Mouse (Mus musculus) hindbrain, embryonic 12.5 days (tissue): ENCODE measurements around the gene Cir1. TPM values are rescaled to one million over a fixed set of nuclear protein-coding genes. Genes with fewer than 3 reads are reported as not detected.

Source experiments
- ATAC-seq: fragments of 200-750 bp; cut with Nextera tagmentation; 2 replicates; pipeline ENCODE4 v1.8.0; 2017; ENCODE audit warnings: moderate TSS enrichment; ENCODE audit not compliant: low FRiP score
- H3K27ac ChIP-seq: fragments of 300-500 bp; sonication (generic); 2 replicates; pipeline ENCODE4 v1.5.1; 2016; ENCODE audit warnings: mild to moderate bottlenecking
- H3K27me3 ChIP-seq: fragments of 300-500 bp; sonication (generic); 2 replicates; pipeline ENCODE4 v1.6.1; 2016; ENCODE audit warnings: mild to moderate bottlenecking
- H3K36me3 ChIP-seq: fragments of 300-500 bp; sonication (generic); 2 replicates; pipeline ENCODE4 v1.6.1; 2016; ENCODE audit warnings: mild to moderate bottlenecking
- H3K4me1 ChIP-seq: fragments of 300-500 bp; sonication (generic); 2 replicates; pipeline ENCODE4 v1.6.1; 2016
- H3K4me2 ChIP-seq: fragments of 300-500 bp; sonication (generic); replicated peaks from 2 replicates; pipeline ENCODE4 v1.6.1; 2016; ENCODE audit warnings: mild to moderate bottlenecking
- H3K4me3 ChIP-seq: fragments of 300-500 bp; sonication (generic); 2 replicates; pipeline ENCODE4 v1.5.1; 2016; ENCODE audit warnings: mild to moderate bottlenecking
- H3K9ac ChIP-seq: fragments of 300-500 bp; sonication (generic); 2 replicates; pipeline ENCODE4 v1.6.1; 2016; ENCODE audit warnings: mild to moderate bottlenecking, moderate library complexity
- H3K9me3 ChIP-seq: fragments of 300-500 bp; sonication (generic); replicated peaks from 2 replicates; pipeline ENCODE4 v1.6.1; 2016; ENCODE audit warnings: mild to moderate bottlenecking
- WGBS: fragments of 180-500 bp; shearing (Covaris S2); methylation state at CpG from one replicate; pipeline ENCODE4 v1.1.7; 2016; 5-methylcytosine and 5-hydroxymethylcytosine counted together
- polyA plus RNA-seq: library from polyadenylated mRNA; unstranded; fragments of >200 nt; fragmentation: Nextera tagmentation; extraction: Ambion mirVana; gene quantifications from 2 replicates; pipeline ENCODE4 v1.2.1, GENCODE M21; 2016

Cir1 gene
- polyA plus RNA-seq, 1 experiment from 2014 or later: 28.4 TPM

DNA sequence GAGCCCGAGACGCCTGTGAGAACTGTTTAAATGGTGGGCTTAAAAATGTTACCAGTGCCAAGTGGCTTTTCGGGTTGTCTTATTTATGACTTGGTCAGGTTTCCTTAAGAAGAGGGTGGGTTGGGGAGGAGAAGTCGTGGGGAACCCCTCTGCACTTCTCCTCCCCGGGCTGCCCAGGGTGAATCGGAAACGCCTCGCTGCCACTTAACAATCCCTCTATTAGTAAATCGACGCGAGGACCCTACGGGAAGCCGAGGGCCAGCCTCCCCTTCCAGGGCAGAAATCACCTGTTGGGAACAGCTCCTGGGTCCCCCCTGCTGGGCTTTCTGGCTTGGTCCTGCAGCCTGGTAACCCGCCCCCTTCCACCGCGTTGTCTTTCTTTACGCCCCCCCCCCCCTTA is 42.8 kb downstream of the Cir1 start:
- Histone ChIP-seq H3K4me3 (no peak overlapping the region), H3K4me1 (peaks cover 46% of the 10 kb centered on the region), H3K27me3 (peaks cover 88% of the 10 kb centered on the region), H3K36me3 (no peaks in the 10 kb centered on the region), H3K9me3 (no peaks in the 10 kb centered on the region), H3K27ac (no peak overlapping the region), H3K4me2 (peak overlapping the region; percentile 30), H3K9ac (no peak overlapping the region)
- WGBS: under 1% methylated on average over 15 of the region's 17 CpGs
- no peak for ATAC-seq

DNA sequence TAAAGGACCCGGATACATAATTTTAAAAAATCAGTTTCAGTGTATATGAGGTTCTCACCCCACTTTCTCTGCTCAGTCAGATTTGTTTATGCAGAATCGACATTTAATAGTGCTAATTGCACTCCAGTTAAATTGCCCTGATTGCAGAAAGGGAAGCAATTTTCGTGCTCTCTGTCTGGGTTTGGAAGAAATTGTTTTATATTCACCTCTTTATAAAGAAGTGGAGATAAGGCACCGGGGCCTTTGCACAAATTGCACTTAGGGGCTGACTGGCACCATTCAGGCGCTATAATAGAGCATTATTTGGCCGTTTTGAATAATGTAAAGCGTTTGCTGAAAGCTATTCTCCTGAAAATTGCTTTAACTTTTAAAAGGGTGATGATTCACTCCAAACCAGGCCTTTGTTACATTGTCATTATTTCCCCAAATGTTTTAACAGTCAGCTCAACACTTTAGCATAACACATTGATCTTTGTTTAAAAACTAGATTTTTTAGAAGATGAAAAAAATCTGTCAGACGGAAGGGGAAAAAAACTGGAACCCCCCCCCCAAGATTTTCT is 43.6 kb downstream of the Cir1 start:
- Histone ChIP-seq H3K4me3 (no peak overlapping the region), H3K36me3 (no peaks in the 10 kb centered on the region), H3K27me3 (peaks cover 88% of the 10 kb centered on the region), H3K4me2 (peak overlapping the region; percentile 30; the same call in 1 of the 2 replicates), H3K27ac (no peak overlapping the region), H3K9me3 (no peaks in the 10 kb centered on the region), H3K9ac (no peak overlapping the region), H3K4me1 (peaks cover 47% of the 10 kb centered on the region)
- WGBS: 6% methylated on average over 8 of the region's 8 CpGs
- ATAC-seq: no peak

DNA sequence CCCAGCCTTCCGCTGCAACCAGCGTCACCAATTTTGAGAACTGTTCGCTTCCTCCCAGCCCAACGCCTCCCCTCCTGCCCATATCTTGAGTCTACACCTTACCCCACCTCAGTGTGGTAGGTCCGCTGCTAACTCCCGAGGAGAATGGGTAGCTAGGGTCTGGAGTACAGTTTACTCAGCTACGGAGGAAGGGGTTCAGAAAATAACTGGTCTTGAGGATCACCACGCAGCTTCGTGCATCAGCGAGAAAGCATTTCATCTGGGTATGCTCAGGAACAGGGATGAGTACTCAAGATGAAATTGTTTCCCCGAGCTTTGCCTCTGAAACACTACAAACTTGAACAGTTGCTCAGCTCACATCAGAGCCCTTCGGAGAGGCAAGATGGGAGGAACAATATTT is 44.2 kb downstream of the Cir1 start:
- no peak overlapping the region for H3K4me3 ChIP-seq
- H3K27me3 ChIP-seq: peaks cover 88% of the 10 kb centered on the region
- WGBS: 3% methylated on average over 12 of the region's 12 CpGs
- no peak overlapping the region for H3K27ac ChIP-seq
- H3K4me2 ChIP-seq: no peak overlapping the region
- H3K9me3 ChIP-seq: no peaks in the 10 kb centered on the region
- ATAC-seq: no peak
- H3K4me1 ChIP-seq: peaks cover 44% of the 10 kb centered on the region
- H3K36me3 ChIP-seq: no peaks in the 10 kb centered on the region
- no peak overlapping the region for H3K9ac ChIP-seq

DNA sequence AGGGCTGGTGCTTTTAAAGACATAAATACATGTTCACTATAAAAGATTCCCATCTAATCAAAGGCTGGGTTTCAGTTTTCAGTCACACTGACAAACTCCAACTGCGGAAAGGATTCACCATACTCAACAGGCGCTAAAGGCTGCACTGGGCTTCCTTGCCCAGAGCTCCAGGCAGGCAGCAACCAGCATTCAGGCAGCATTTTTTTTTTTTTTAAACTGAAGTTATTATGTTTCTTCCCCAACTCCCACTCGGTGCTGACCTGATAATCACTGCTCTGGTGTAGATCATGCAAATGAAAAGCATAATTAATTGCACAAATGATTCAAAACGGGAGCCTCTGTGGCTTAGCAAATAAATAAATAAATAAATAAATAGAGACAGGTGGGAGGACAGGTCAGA is 44.7 kb downstream of the Cir1 start:
- Histone ChIP-seq H3K36me3 (no peaks in the 10 kb centered on the region), H3K27me3 (peaks cover 88% of the 10 kb centered on the region), H3K9me3 (no peaks in the 10 kb centered on the region), H3K4me3 (no peak overlapping the region), H3K4me2 (no peak overlapping the region), H3K4me1 (peaks cover 39% of the 10 kb centered on the region), H3K27ac (no peak overlapping the region), H3K9ac (no peak overlapping the region)
- no peak for ATAC-seq
- under 1% methylated on average over 4 of the region's 4 CpGs for WGBS

DNA sequence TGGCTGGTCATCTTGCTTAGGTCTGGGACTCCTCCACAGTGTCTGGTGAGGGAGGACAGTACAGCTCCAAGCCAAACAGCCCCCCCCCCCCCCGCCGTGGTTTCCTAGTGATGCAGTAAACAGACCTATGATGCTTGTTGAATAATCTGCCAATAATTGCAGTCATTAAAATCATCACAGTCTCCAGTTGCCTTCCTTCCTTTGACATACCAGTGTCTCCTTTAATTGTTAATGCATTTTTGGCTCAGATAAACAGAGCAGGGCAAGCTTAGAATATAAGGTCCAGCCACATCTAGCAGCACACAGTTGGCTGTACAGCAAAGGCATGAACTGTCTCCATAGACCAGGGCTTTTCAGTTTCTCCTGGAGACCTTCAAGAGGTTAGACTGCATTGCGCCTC is 45.3 kb downstream of the Cir1 start:
- Histone ChIP-seq H3K4me2 (no peak overlapping the region), H3K4me3 (no peak overlapping the region), H3K9ac (no peak overlapping the region), H3K4me1 (peaks cover 35% of the 10 kb centered on the region), H3K9me3 (no peaks in the 10 kb centered on the region), H3K27me3 (peaks cover 90% of the 10 kb centered on the region), H3K27ac (no peak overlapping the region), H3K36me3 (no peaks in the 10 kb centered on the region)
- WGBS: 13% methylated on average over 3 of the region's 3 CpGs
- no peak for ATAC-seq

DNA sequence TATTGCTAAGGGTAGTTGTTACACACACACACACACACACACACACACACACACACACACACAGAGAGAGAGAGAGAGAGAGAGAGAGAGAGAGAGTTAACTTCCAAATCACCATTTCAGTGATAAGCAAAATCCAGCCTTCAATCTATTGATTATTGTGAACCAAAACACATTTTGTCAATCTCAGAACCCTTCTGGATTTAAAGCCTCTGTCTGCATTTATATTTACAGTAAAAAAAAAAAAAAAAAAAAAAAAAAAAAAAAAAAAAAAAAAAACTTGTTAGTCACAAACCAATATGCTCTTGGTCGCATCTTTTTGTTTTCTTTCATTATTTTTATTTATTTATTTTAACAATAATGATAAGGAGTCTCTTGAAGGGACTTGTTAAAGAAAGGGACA is 45.9 kb downstream of the Cir1 start:
- peaks cover 28% of the 10 kb centered on the region for H3K4me1 ChIP-seq
- no peak overlapping the region for H3K4me2 ChIP-seq
- 58% methylated on average over 1 of the region's 1 CpGs for WGBS
- H3K9ac ChIP-seq: no peak overlapping the region
- no peak overlapping the region for H3K4me3 ChIP-seq
- H3K27ac ChIP-seq: no peak overlapping the region
- peaks cover 92% of the 10 kb centered on the region for H3K27me3 ChIP-seq
- H3K36me3 ChIP-seq: no peaks in the 10 kb centered on the region
- no peaks in the 10 kb centered on the region for H3K9me3 ChIP-seq
- ATAC-seq: no peak

DNA sequence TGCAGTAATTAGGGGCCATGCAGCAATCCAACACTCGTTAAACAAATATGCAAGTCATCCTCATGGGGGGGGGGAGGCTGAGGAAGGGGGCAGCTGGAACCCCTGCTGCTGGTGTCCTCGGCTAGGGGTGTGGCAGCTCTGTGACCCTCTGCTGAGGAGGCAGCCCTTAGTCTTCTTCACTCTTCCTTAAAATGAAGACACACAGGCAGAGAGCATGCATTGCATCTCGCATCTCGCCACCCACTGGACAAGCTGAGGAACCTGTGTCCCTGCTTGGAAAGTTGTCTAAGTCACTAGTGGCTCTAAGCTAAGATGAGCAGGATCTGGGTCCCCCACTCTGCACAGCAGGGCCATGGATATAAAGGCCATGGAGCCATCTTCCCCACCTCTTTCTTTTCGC is 46.5 kb downstream of the Cir1 start:
- Histone ChIP-seq H3K9me3 (peaks cover 2% of the 10 kb centered on the region; the same call in 1 of the 2 replicates), H3K4me3 (no peak overlapping the region), H3K9ac (no peak overlapping the region), H3K4me2 (no peak overlapping the region), H3K4me1 (peaks cover 23% of the 10 kb centered on the region), H3K36me3 (no peaks in the 10 kb centered on the region), H3K27me3 (peaks cover 87% of the 10 kb centered on the region), H3K27ac (no peak overlapping the region)
- ATAC-seq: no peak
- WGBS: 5% methylated on average over 5 of the region's 5 CpGs

DNA sequence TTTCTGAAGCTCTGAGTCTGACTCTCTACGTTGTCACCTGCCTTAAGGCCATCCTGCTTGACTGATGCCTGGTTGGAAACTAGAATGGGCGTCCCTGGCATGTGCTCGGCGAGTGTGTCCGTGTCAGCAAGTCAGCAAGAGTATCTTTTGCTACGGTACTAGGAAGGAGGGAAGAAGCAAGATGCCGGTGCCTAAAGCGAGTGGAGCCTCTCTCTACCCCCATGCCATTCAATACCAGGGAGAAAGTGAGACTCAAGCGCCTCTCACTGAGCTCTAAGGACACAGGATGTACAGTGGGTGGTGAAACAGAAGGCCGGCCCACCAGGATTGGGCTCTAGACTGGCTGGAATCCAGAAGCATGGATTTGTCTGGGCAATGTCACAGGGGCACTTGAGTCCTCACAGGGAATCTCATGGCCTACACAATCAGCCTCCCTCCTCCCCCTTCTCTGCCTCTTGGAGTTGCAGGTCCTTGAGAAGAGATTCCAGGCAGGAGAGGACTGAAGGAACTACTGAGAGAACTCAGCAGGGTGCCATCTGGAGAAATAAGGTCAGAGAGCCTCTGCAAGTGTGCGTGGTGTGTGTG is 47.8 kb downstream of the Cir1 start:
- H3K4me3 ChIP-seq: peak overlapping the region; percentile 36
- H3K4me2 ChIP-seq: peak overlapping the region; percentile 55
- WGBS: 9% methylated on average over 11 of the region's 11 CpGs
- ATAC-seq: no peak
- no peaks in the 10 kb centered on the region for H3K36me3 ChIP-seq
- no peak overlapping the region for H3K9ac ChIP-seq
- H3K27ac ChIP-seq: no peak overlapping the region
- H3K9me3 ChIP-seq: peaks cover 3% of the 10 kb centered on the region; the same call in 1 of the 2 replicates
- H3K4me1 ChIP-seq: peaks cover 14% of the 10 kb centered on the region
- H3K27me3 ChIP-seq: peaks cover 74% of the 10 kb centered on the region

DNA sequence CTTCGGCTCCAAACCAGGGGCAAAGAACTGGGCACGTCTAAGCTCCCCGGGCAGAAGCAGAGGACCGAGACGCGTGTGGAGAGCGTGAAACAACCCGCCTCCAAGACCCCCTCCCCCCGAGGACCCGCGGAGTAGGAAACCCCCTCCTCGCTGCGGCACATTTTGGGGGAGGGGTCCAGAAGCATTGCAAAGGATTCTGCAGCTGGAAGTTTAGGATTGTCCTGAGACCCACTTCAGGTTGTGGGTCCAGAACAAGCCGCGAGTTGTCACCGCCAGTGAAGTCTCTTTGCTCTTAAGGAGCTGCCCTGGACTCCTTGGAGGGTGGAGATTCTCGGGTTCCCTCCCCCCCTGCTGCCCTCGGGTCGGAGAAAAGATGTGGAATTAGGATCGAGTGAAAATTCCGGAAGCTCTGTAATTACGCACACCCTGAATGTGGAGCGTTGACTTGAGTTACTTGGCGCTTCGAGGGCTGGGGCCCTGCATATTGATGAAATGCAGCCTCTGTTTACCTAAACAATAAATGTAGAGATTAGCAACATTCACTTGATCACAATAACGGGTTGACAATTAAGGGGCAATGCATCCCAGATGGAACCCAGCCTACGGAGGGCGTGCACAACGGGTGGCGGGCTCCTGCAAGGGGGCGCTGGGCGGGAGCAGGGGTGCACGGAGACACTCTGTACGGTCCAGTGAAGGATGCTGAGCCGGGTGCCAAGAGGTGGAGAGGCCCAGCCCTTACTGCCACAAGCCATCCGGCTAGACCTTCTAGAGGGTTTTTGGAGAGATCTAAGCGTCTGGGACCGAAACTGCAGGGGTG is 48.5 kb downstream of the Cir1 start:
- peak overlapping the region; percentile 55 for H3K4me2 ChIP-seq
- peaks cover 69% of the 10 kb centered on the region for H3K27me3 ChIP-seq
- peaks cover 3% of the 10 kb centered on the region; the same call in 1 of the 2 replicates for H3K9me3 ChIP-seq
- H3K36me3 ChIP-seq: no peaks in the 10 kb centered on the region
- 2% methylated on average over 38 of the region's 38 CpGs for WGBS
- peaks cover 13% of the 10 kb centered on the region for H3K4me1 ChIP-seq
- H3K4me3 ChIP-seq: peak overlapping the region; percentile 36
- H3K27ac ChIP-seq: no peak overlapping the region
- H3K9ac ChIP-seq: 0 out of 2 replicates have a peak overlapping the region, but pooled peaks have one; percentile 41
- ATAC-seq: no peak

DNA sequence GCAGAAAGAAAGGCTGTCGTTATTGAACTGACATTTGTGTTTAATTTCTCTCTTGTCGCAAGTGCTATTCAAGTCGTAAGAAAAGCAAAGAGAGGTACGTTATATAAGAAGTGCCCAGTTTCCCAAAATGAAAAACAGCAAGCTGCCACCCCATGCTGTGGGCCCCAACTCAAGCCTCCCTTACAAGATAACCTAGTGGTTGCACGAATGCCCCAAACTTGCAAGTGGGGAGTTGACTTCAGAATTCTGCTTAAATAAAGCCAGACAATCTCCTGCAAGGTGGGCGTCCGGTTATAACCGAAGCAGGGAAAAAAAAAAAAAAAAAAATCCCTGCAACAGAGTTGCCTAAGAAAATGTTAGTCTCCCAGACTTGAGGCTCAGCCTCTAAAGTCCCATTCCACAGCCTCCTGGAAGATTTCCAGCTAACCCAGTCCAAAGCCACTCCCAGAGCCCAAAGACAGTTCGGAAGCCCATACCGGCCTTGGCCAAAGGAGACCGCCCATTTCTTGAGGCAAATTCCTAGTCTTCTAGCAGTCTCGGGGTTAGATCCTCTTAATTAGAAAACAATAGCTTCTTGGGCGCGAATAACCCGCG is 49.2 kb downstream of the Cir1 start:
- Histone ChIP-seq H3K36me3 (no peaks in the 10 kb centered on the region), H3K27me3 (peaks cover 64% of the 10 kb centered on the region), H3K9ac (0 out of 2 replicates have a peak overlapping the region, but pooled peaks have one; percentile 41), H3K4me2 (peak overlapping the region; percentile 55), H3K4me1 (peaks cover 13% of the 10 kb centered on the region), H3K4me3 (peak overlapping the region; percentile 36), H3K9me3 (peaks cover 3% of the 10 kb centered on the region; the same call in 1 of the 2 replicates), H3K27ac (no peak overlapping the region)
- no peak for ATAC-seq
- 3% methylated on average over 16 of the region's 16 CpGs for WGBS

DNA sequence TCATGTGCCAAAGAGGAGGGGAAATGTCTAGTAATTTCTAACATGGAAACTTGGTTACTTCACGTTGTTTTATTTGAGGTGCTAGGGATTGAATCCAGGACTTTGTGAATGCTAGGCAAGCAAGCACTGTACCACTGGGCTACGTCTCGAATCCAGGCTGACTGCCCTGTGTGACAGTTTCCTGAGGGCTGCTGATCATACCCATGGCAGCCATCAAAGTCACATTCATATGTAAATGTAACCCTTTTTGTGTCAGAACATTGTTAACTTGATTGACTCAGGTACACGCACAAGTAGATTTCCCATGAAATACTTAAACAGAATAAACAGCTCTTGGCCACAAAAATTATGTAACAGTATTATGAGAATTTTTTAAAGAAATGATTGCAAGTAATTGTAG is 63.8 kb downstream of the Cir1 start:
- no peak for ATAC-seq
- no peaks in the 10 kb centered on the region for H3K27me3 ChIP-seq
- no peaks in the 10 kb centered on the region for H3K36me3 ChIP-seq
- no peak overlapping the region for H3K4me2 ChIP-seq
- 55% methylated on average over 4 of the region's 4 CpGs for WGBS
- H3K4me3 ChIP-seq: no peak overlapping the region
- no peaks in the 10 kb centered on the region for H3K4me1 ChIP-seq
- no peaks in the 10 kb centered on the region for H3K9me3 ChIP-seq
- H3K9ac ChIP-seq: no peak overlapping the region
- no peak overlapping the region for H3K27ac ChIP-seq

DNA sequence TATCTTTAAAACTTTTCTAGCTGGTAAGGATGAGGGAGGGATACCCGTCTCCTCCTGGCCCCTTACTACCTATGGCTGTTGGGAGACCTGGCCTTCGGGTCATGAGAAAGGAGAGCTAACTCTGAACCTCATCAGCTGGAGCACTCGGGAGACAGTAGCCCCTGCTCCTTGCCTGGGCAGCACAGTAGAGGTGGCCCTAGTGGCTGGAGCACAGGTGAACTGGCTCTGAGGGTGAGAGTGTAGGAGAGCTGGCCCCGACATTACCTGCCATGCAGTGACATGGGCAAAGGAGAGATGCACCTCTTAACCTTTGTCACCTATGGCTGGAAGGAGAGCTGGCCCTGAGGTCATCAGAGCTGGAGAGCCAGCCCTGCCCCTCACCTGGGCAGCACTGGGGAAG is 71.2 kb downstream of the Cir1 start:
- no peak for ATAC-seq
- no peak overlapping the region for H3K4me2 ChIP-seq
- H3K9ac ChIP-seq: no peak overlapping the region
- H3K9me3 ChIP-seq: no peaks in the 10 kb centered on the region
- no peaks in the 10 kb centered on the region for H3K4me1 ChIP-seq
- no peak overlapping the region for H3K27ac ChIP-seq
- H3K4me3 ChIP-seq: no peak overlapping the region
- no peaks in the 10 kb centered on the region for H3K36me3 ChIP-seq
- no peaks in the 10 kb centered on the region; the same call in 1 of the 2 replicates for H3K27me3 ChIP-seq
- 82% methylated on average over 4 of the region's 4 CpGs for WGBS
